Mouse (Mus musculus): ENCODE data around the gene Ppp1r14a. TPM values are rescaled to one million over a fixed set of nuclear protein-coding genes. Genes with fewer than 3 reads are reported as not detected.
A peak's percentile ranks its signal among the peaks of the same experiment; 100 is the strongest.

The Ppp1r14a gene
- polyA plus RNA-seq, 1 experiment from 2014 or later, result 25.1 TPM

DNA sequence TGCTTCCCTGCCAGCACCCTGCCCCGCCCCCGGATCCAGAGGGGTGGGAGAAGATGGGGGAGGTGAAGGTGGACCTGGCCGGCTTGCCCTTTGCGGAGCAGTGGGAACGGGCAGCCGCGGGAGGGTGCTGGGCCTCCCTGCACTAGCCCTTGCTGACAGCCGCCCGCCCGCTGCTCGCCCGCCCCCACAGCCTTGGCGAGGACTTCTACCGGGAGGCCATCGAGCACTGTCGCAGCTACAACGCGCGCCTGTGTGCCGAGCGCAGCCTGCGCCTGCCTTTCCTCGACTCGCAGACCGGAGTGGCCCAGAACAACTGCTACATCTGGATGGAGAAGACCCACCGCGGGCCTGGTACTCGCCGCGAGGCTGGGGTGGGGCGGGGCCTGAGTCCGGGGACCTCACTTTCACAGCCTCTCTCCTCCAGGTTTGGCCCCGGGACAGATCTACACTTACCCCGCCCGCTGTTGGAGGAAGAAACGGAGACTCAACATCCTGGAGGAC lies 20.2 kb downstream of the Ppp1r14a start:
- H3K9ac ChIP-seq (replicated peaks; ENCODE audit: low read length), result peak overlapping the region; percentile 62

GRCm38 (mm10) chr7:29309749-29310148 lies 20.6 kb downstream of the Ppp1r14a start:
- Histone ChIP-seq H3K4me3 (ENCODE audit: low read length) (peak overlapping the region; percentile 50), H3K36me3 (ENCODE audit: insufficient read depth, low read length) (no peaks in the 10 kb centered on the region), H3K27me3 (ENCODE audit: insufficient read depth, low read length) (peaks cover 44% of the 10 kb centered on the region), H3K4me1 (ENCODE audit: insufficient read depth, low read length) (peaks cover 29% of the 10 kb centered on the region), H3K4me2 (replicated peaks; ENCODE audit: low read depth, low read length) (peak overlapping the region; percentile 75), H3K27ac (ENCODE audit: low read length) (no peak overlapping the region), H3K9ac (replicated peaks; ENCODE audit: low read length) (peak overlapping the region; percentile 62), H3K9me3 (ENCODE audit: low read length) (no peaks in the 10 kb centered on the region)
- no peak for ATAC-seq (ENCODE audit: low FRiP score, low TSS enrichment)
- WGBS, result 3% methylated on average over 5 of the region's 5 CpGs

More for the DNA sequence above, 20.2 kb downstream of the Ppp1r14a start:
- no peak for ATAC-seq (ENCODE audit: low FRiP score, low TSS enrichment)
- under 1% methylated on average over 36 of the region's 36 CpGs for WGBS
- H3K4me2 ChIP-seq (replicated peaks; ENCODE audit: low read depth, low read length), result peak overlapping the region; percentile 75
- H3K4me1 ChIP-seq (ENCODE audit: insufficient read depth, low read length), result peaks cover 34% of the 10 kb centered on the region
- no peak overlapping the region for H3K27ac ChIP-seq (ENCODE audit: low read length)
- H3K27me3 ChIP-seq (ENCODE audit: insufficient read depth, low read length), result peaks cover 49% of the 10 kb centered on the region
- H3K4me3 ChIP-seq (ENCODE audit: low read length), result peak overlapping the region; percentile 50
- no peaks in the 10 kb centered on the region for H3K36me3 ChIP-seq (ENCODE audit: insufficient read depth, low read length)
- H3K9me3 ChIP-seq (ENCODE audit: low read length), result no peaks in the 10 kb centered on the region

- Histone ChIP-seq H3K36me3 (ENCODE audit: insufficient read depth, low read length) (no peaks in the 10 kb centered on the region), H3K9me3 (ENCODE audit: low read length) (no peaks in the 10 kb centered on the region), H3K9ac (replicated peaks; ENCODE audit: low read length) (no peak overlapping the region), H3K4me2 (replicated peaks; ENCODE audit: low read depth, low read length) (no peak overlapping the region), H3K4me1 (ENCODE audit: insufficient read depth, low read length) (peaks cover 33% of the 10 kb centered on the region), H3K4me3 (ENCODE audit: low read length) (no peak overlapping the region), H3K27ac (ENCODE audit: low read length) (no peak overlapping the region), H3K27me3 (ENCODE audit: insufficient read depth, low read length) (peaks cover 26% of the 10 kb centered on the region)
- WGBS, result 17% methylated on average over 9 of the region's 9 CpGs
- no peak for ATAC-seq (ENCODE audit: low FRiP score, low TSS enrichment)
Measured at GRCm38 (mm10) chr7:29313051-29313450, 23.9 kb downstream of the Ppp1r14a start.

- ATAC-seq (ENCODE audit: low FRiP score, low TSS enrichment), result no peak
- Histone ChIP-seq H3K36me3 (ENCODE audit: insufficient read depth, low read length) (no peaks in the 10 kb centered on the region), H3K27ac (ENCODE audit: low read length) (no peak overlapping the region), H3K9ac (replicated peaks; ENCODE audit: low read length) (no peak overlapping the region), H3K4me2 (replicated peaks; ENCODE audit: low read depth, low read length) (no peak overlapping the region), H3K4me3 (ENCODE audit: low read length) (no peak overlapping the region), H3K4me1 (ENCODE audit: insufficient read depth, low read length) (peaks cover 33% of the 10 kb centered on the region), H3K27me3 (ENCODE audit: insufficient read depth, low read length) (peaks cover 19% of the 10 kb centered on the region), H3K9me3 (ENCODE audit: low read length) (no peaks in the 10 kb centered on the region)
- 48% methylated on average over 9 of the region's 9 CpGs for WGBS
Measured at GRCm38 (mm10) chr7:29313572-29314261, 24.6 kb downstream of the Ppp1r14a start.

DNA sequence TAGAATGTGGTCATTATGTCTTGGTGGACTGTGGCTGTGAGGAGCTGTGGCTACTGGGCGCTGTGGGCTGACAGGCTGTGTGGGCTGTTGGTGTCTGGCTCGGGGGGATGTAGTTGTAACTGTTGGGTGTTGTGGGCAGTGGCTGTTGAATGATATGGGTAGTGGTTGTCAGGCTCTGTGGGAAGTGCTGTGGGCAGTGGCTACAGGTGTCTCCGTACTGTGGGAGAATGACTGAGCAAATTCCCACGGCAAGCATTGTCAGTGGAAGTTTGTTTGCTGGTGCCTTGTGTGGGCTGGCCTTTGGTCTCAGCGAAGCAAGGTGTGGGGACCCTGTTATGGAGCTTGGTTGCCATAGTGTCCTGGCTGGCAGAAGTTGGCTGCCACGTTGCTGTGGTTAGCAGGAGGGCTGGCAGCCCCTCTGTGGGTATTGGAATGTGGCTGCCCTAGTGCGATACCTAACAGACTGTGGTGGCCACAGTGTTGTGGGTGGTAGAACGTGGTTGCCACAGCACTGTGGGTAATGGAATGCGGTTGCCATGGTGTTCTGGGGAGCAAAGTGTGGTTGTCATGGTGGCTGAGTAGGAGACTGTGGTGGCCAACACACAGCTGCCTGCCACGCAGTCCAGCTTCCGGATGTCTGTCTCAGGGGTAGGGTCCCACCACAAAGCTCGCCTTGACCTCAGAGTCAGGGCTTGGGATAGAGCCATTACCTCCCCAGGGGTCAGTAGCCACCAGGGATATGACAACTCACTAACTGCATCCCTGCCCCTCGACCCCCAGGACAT lies 25.9 kb downstream of the Ppp1r14a start:
- no peak for ATAC-seq (ENCODE audit: low FRiP score, low TSS enrichment)
- WGBS, result 81% methylated on average over 13 of the region's 13 CpGs
- Histone ChIP-seq H3K27me3 (ENCODE audit: insufficient read depth, low read length) (peaks cover 11% of the 10 kb centered on the region), H3K4me1 (ENCODE audit: insufficient read depth, low read length) (peaks cover 36% of the 10 kb centered on the region), H3K9me3 (ENCODE audit: low read length) (no peaks in the 10 kb centered on the region), H3K4me2 (replicated peaks; ENCODE audit: low read depth, low read length) (no peak overlapping the region), H3K36me3 (ENCODE audit: insufficient read depth, low read length) (no peaks in the 10 kb centered on the region), H3K27ac (ENCODE audit: low read length) (no peak overlapping the region), H3K9ac (replicated peaks; ENCODE audit: low read length) (no peak overlapping the region), H3K4me3 (ENCODE audit: low read length) (no peak overlapping the region)

- ATAC-seq (ENCODE audit: low FRiP score, low TSS enrichment), result no peak
- peaks cover 43% of the 10 kb centered on the region for H3K4me1 ChIP-seq (ENCODE audit: insufficient read depth, low read length)
- no peak overlapping the region for H3K4me3 ChIP-seq (ENCODE audit: low read length)
- 72% methylated on average over 17 of the region's 17 CpGs for WGBS
- no peak overlapping the region for H3K4me2 ChIP-seq (replicated peaks; ENCODE audit: low read depth, low read length)
- peaks cover 2% of the 10 kb centered on the region; the same call in 1 of the 2 replicates for H3K36me3 ChIP-seq (ENCODE audit: insufficient read depth, low read length)
- H3K27me3 ChIP-seq (ENCODE audit: insufficient read depth, low read length), result no peaks in the 10 kb centered on the region
- H3K9ac ChIP-seq (replicated peaks; ENCODE audit: low read length), result no peak overlapping the region
- no peaks in the 10 kb centered on the region for H3K9me3 ChIP-seq (ENCODE audit: low read length)
- no peak overlapping the region for H3K27ac ChIP-seq (ENCODE audit: low read length)
Measured at GRCm38 (mm10) chr7:29316137-29316734, 27.1 kb downstream of the Ppp1r14a start.

- H3K9me3 ChIP-seq (ENCODE audit: low read length), result no peaks in the 10 kb centered on the region
- 12% methylated on average over 9 of the region's 10 CpGs for WGBS
- H3K4me3 ChIP-seq (ENCODE audit: low read length), result no peak overlapping the region
- peaks cover 3% of the 10 kb centered on the region; the same call in 1 of the 2 replicates for H3K36me3 ChIP-seq (ENCODE audit: insufficient read depth, low read length)
- H3K4me1 ChIP-seq (ENCODE audit: insufficient read depth, low read length), result peaks cover 43% of the 10 kb centered on the region
- no peaks in the 10 kb centered on the region for H3K27me3 ChIP-seq (ENCODE audit: insufficient read depth, low read length)
- H3K27ac ChIP-seq (ENCODE audit: low read length), result peak overlapping the region; percentile 40; the same call in 1 of the 2 replicates
- peak overlapping the region; percentile 29 for H3K4me2 ChIP-seq (replicated peaks; ENCODE audit: low read depth, low read length)
- H3K9ac ChIP-seq (replicated peaks; ENCODE audit: low read length), result no peak overlapping the region; the same call in 1 of the 2 replicates
- peak; percentile 23 for ATAC-seq (ENCODE audit: low FRiP score, low TSS enrichment)
Measured at GRCm38 (mm10) chr7:29316976-29317375, 27.9 kb downstream of the Ppp1r14a start.

DNA sequence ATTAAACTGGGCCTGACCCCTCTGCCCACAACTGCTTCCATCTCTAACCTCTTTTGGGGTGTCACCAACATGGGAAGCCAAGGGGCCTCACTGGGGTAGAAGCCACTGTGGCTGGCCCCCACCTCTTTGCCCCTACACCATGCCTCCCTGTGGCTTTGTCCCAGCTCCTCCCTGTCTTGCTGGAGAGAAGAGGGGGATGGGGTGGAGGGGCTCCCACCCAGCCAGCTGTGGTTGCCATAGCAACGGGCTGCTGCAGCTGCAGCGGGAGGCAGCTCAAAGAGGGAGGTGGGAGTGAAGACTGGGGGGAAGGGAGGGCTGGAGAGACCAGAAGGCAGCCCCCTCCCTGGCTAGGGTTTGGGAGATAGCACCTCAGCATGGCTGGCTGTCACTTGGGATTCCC lies 28.4 kb downstream of the Ppp1r14a start:
- Histone ChIP-seq H3K27me3 (ENCODE audit: insufficient read depth, low read length) (no peaks in the 10 kb centered on the region), H3K9ac (replicated peaks; ENCODE audit: low read length) (no peak overlapping the region; the same call in 1 of the 2 replicates), H3K36me3 (ENCODE audit: insufficient read depth, low read length) (peaks cover 3% of the 10 kb centered on the region; the same call in 1 of the 2 replicates), H3K4me2 (replicated peaks; ENCODE audit: low read depth, low read length) (peak overlapping the region; percentile 29), H3K27ac (ENCODE audit: low read length) (peak overlapping the region; percentile 40), H3K9me3 (ENCODE audit: low read length) (no peaks in the 10 kb centered on the region), H3K4me1 (ENCODE audit: insufficient read depth, low read length) (peaks cover 43% of the 10 kb centered on the region), H3K4me3 (ENCODE audit: low read length) (no peak overlapping the region)
- 0% methylated on average over 2 of the region's 2 CpGs for WGBS
- ATAC-seq (ENCODE audit: low FRiP score, low TSS enrichment), result peak; percentile 22; the same call in 1 of the 2 replicates

DNA sequence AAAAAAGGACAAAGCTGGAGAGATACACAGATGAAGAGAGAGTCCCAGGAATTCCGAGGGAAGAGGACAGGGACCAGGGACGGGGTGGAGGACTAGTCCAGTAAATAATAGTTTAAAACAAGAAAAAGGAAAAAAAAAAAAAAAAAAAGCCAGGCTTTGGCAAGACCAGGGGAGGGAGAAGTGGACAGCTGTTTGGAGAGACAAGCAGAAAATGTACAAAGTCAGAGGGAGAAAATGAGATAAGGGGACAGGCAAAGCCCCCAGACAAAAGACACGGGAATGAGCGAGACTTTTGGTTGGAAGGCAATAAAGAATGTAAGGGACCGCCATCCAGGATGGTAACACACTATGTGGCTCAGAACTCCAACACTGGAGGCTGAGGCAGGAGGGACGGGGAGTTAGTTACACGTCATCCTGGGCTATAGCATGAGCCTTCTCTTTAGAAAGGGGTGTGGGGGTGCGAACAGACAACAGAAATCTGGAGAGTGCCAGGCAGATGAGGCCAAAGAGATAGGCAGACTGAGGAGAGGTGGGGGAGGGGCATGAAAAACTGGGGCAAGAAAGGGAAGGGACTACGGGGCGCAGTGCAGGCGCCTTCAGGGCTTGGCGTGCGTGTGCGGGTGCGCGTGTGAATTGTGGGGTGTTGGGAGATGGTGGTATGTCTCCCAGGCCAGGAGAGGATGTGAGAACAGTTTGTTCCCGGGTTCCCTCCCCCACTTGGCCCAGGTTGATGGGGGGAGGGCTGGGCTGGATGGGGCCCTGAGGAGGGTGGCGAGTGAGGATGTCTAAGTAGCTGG lies 29.2 kb downstream of the Ppp1r14a start:
- peaks cover 3% of the 10 kb centered on the region; the same call in 1 of the 2 replicates for H3K36me3 ChIP-seq (ENCODE audit: insufficient read depth, low read length)
- peak overlapping the region; percentile 27; the same call in 1 of the 2 replicates for H3K27ac ChIP-seq (ENCODE audit: low read length)
- peak overlapping the region; percentile 29 for H3K4me2 ChIP-seq (replicated peaks; ENCODE audit: low read depth, low read length)
- H3K9ac ChIP-seq (replicated peaks; ENCODE audit: low read length), result no peak overlapping the region; the same call in 1 of the 2 replicates
- H3K27me3 ChIP-seq (ENCODE audit: insufficient read depth, low read length), result no peaks in the 10 kb centered on the region
- ATAC-seq (ENCODE audit: low FRiP score, low TSS enrichment), result peak; percentile 11; the same call in 1 of the 2 replicates
- H3K4me1 ChIP-seq (ENCODE audit: insufficient read depth, low read length), result peaks cover 43% of the 10 kb centered on the region
- WGBS, result 9% methylated on average over 18 of the region's 18 CpGs
- no peaks in the 10 kb centered on the region for H3K9me3 ChIP-seq (ENCODE audit: low read length)
- H3K4me3 ChIP-seq (ENCODE audit: low read length), result peak overlapping the region; percentile 12

Measured in kidney, embryonic 16.5 days (tissue).